ENCODE assay signal across 10 mouse cellular contexts in the genomic region with DNA sequence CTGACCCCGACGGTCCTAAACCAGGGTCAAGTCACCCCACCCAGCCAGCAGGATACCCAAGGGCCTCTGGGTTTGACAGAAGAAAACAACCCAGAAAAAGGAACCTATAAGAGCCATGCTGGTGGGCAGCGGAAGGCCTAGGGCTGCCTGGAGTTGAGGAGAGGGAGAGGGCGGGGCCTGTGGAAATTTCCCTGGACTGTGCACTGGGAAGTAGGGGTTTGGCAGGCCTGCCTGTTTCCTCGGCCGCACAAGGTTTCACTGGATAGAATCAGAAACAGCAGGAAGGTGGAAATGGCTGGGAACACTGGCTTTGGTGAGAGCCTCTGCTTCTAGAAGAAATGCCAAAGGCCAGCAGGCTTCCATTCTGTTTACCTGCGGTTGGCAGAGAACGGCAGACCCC. TPM values are rescaled to one million over a fixed set of nuclear protein-coding genes. Genes with fewer than 3 reads are reported as not detected.
DNase-seq lines count a peak whose midpoint lies in the region; ATAC-seq lines count a peak whose summit lies in the region.
"Had no signal": no experiment of that assay in that cellular context is flagged by ENCODE, and none has a peak within 500 bp of the region (broad histone marks: within the 10 kb centered on the region; RNA-seq: fewer than 3 reads in every experiment).

No protein-coding gene starts in this region.

- H3K36me3 ChIP-seq in heart, embryonic 13.5 days, result no peaks in the 10 kb centered on the region
- H3K36me3 ChIP-seq in intestine, embryonic 15.5 days, result no peaks in the 10 kb centered on the region
- H3K36me3 ChIP-seq: hindbrain, embryonic 15.5 days; midbrain, embryonic 10.5 days had no signal

- no peak overlapping the region for H3K4me3 ChIP-seq in heart, embryonic 13.5 days
- no peak overlapping the region for H3K4me3 ChIP-seq in intestine, embryonic 15.5 days (replicated peaks)
- H3K4me3 ChIP-seq: hindbrain, embryonic 15.5 days; midbrain, embryonic 10.5 days had no signal

- no peak overlapping the region for H3K4me2 ChIP-seq in heart, embryonic 13.5 days
- H3K4me2 ChIP-seq in intestine, embryonic 15.5 days (replicated peaks), result no peak overlapping the region
- H3K4me2 ChIP-seq: hindbrain, embryonic 15.5 days had no signal

- H3K27ac ChIP-seq in heart, embryonic 13.5 days (replicated peaks), result peak overlapping the region; percentile 56
- no peak overlapping the region for H3K27ac ChIP-seq in intestine, embryonic 15.5 days
- H3K27ac ChIP-seq: hindbrain, embryonic 15.5 days; midbrain, embryonic 10.5 days had no signal

- no peak overlapping the region for H3K9ac ChIP-seq in heart, embryonic 13.5 days
- no peak overlapping the region for H3K9ac ChIP-seq in intestine, embryonic 15.5 days
- H3K9ac ChIP-seq: hindbrain, embryonic 15.5 days had no signal

- H3K4me1 ChIP-seq in heart, embryonic 13.5 days, result peaks cover 4% of the 10 kb centered on the region; the same call in 1 of the 2 replicates
- peaks cover 6% of the 10 kb centered on the region for H3K4me1 ChIP-seq in intestine, embryonic 15.5 days (replicated peaks)
- H3K4me1 ChIP-seq: hindbrain, embryonic 15.5 days had no signal

- H3K9me3 ChIP-seq in heart, embryonic 13.5 days, result no peaks in the 10 kb centered on the region
- H3K9me3 ChIP-seq in intestine, embryonic 15.5 days, result no peaks in the 10 kb centered on the region
- H3K9me3 ChIP-seq: hindbrain, embryonic 15.5 days; midbrain, embryonic 10.5 days had no signal

- 81% methylated on average over 8 of the region's 8 CpGs for WGBS in heart, embryonic 13.5 days
- 71% methylated on average over 8 of the region's 8 CpGs for WGBS in intestine, embryonic 15.5 days

- H3K27me3 ChIP-seq in heart, embryonic 13.5 days (replicated peaks), result peaks cover 26% of the 10 kb centered on the region
- no peaks in the 10 kb centered on the region for H3K27me3 ChIP-seq in intestine, embryonic 15.5 days (replicated peaks)
- H3K27me3 ChIP-seq: hindbrain, embryonic 15.5 days had no signal

- no peak for ATAC-seq in heart, embryonic 13.5 days (ENCODE audit: extremely low read depth, insufficient number of reproducible peaks, low FRiP score, low TSS enrichment)
- ATAC-seq in intestine, embryonic 15.5 days, result no peak
- no peak for ATAC-seq in frontal cortex, adult (ENCODE audit: low TSS enrichment)

- DNase-seq in urinary bladder, postnatal 14 days (ENCODE audit: low spot score), result peak; percentile 49
- DNase-seq in urinary bladder, adult 2 months (ENCODE audit: low spot score), result no peak
- peak; percentile 72 for DNase-seq in kidney, postnatal 10 days
- no peak for DNase-seq in Muller cell, postnatal 12 days (ENCODE audit: inconsistent ontology term)
- DNase-seq: lung, adult 2 months had no signal

RNA-seq across cellular contexts. Expression of gene Zdhhc7, which starts 28.5 kb away (rescaled TPM):
- 35.9 and 38.7 TPM in 2 replicates for polyA plus RNA-seq in urinary bladder, adult 2 months (2012; rRNA removed)
- 29.2 and 31.0 TPM in 2 replicates for polyA plus RNA-seq in heart, embryonic 13.5 days (2015; fragmentation: Nextera tagmentation; extraction: Ambion mirVana)
- 34.8 and 39.7 TPM in 2 replicates for polyA plus RNA-seq in intestine, embryonic 15.5 days (2015; fragmentation: Nextera tagmentation; extraction: Ambion mirVana)

RNA-seq across cellular contexts. Expression of gene 6430548M08Rik, which starts 41.1 kb away (rescaled TPM):
- 5.3 and 8.4 TPM in 2 replicates for polyA plus RNA-seq in urinary bladder, adult 2 months (2012; rRNA removed)
- polyA plus RNA-seq in heart, embryonic 13.5 days (2015; fragmentation: Nextera tagmentation; extraction: Ambion mirVana), result 8.2 and 10.6 TPM in 2 replicates
- polyA plus RNA-seq in intestine, embryonic 15.5 days (2015; fragmentation: Nextera tagmentation; extraction: Ambion mirVana), result 4.7 and 5.8 TPM in 2 replicates

Comparison
In these comparisons a context has a peak if more than half of its experiments do, and no peak if none do; other contexts are left out.
1. DNase-seq: peak in urinary bladder, postnatal 14 days (single experiment) and kidney, postnatal 10 days (single experiment); none in urinary bladder, adult 2 months (single experiment) and Muller cell, postnatal 12 days (single experiment).